Mouse (Mus musculus) embryonic stem cell, embryonic (primary cell): ENCODE data around the gene Arid1b.

Experiments used
- CTCF ChIA-PET, 4 experiments: fragments of 300-600 bp in 2 of 4; fragments of 350-600 bp in 2 of 4; sonication (Branson Sonifier 250); formaldehyde crosslinking; loops; one replicate each; lab custom pipeline; 2022; ENCODE audit warnings: inconsistent platforms in 2 of 4; lab: Charles Lee
- POLR2A ChIA-PET, 4 experiments: fragments of 300-600 bp in 2 of 4; fragments of 350-600 bp in 2 of 4; sonication (Branson Sonifier 250); formaldehyde crosslinking; loops; one replicate each; lab custom pipeline; 2022; ENCODE audit warnings: antibody characterized with exemption in 4 of 4, inconsistent platforms in 1 of 4; lab: Charles Lee

Gene Arid1b

GRCm38 (mm10) chr17:4993840-4994503, at the start of gene Arid1b:
Gene Arid1b (plus strand): TSS chr17:4994332.
- POLR2A ChIA-PET = interaction anchor here in 3 of 4 experiments (0.7 to 2.5 kb wide), 14 partner anchors 9 to 302 kb away, joined by 3 to 11 read pairs (median 4); no protein-coding TSS in a partner anchor

GRCm38 (mm10) chr17:4945311-4945751, 48.8 kb upstream of the Arid1b start:
- ChIA-PET POLR2A (interaction anchor here in 3 of 4 experiments (0.7 to 2.1 kb wide), 20 partner anchors 11 to 1740 kb away, joined by 3 to 14 read pairs (median 4); partner anchors contain the start of gene Arid1b (in 1 of the 3)), CTCF (interaction anchor here in 2 of 4 experiments (0.6 to 0.7 kb wide), 3 partner anchors 30 to 1907 kb away, joined by 6 to 11 read pairs (median 7); no protein-coding TSS in a partner anchor)

More at GRCm38 (mm10) chr17:4993840-4994503, at the start of gene Arid1b:
- CTCF ChIA-PET = interaction anchor here in 1 of 4 experiments (0.6 kb wide), 1 partner anchor 243 kb away, joined by 3 read pairs; no protein-coding TSS in a partner anchor

GRCm38 (mm10) chr17:4945871-4946331, 48.2 kb upstream of the Arid1b start:
- ChIA-PET CTCF (interaction anchor here in 3 of 4 experiments (0.7 to 1.5 kb wide), 3 partner anchors 17 to 1907 kb away, joined by 3 to 7 read pairs (median 3); no protein-coding TSS in a partner anchor), POLR2A (interaction anchor here in 3 of 4 experiments (0.6 to 2.1 kb wide), 28 partner anchors 9 to 1741 kb away, joined by 3 to 7 read pairs (median 4); partner anchors contain the start of gene Arid1b (in 1 of the 3))

GRCm38 (mm10) chr17:4946421-4946974, 47.6 kb upstream of the Arid1b start:
- CTCF ChIA-PET = interaction anchor here (0.5 to 1.5 kb wide), 7 partner anchors 16 to 736 kb away, joined by 3 to 8 read pairs (median 3); no protein-coding TSS in a partner anchor
- POLR2A ChIA-PET = interaction anchor here in 3 of 4 experiments (0.6 to 2.1 kb wide), 35 partner anchors 10 to 1321 kb away, joined by 3 to 7 read pairs (median 4); partner anchors contain the start of gene Arid1b (in 1 of the 3)

DNA sequence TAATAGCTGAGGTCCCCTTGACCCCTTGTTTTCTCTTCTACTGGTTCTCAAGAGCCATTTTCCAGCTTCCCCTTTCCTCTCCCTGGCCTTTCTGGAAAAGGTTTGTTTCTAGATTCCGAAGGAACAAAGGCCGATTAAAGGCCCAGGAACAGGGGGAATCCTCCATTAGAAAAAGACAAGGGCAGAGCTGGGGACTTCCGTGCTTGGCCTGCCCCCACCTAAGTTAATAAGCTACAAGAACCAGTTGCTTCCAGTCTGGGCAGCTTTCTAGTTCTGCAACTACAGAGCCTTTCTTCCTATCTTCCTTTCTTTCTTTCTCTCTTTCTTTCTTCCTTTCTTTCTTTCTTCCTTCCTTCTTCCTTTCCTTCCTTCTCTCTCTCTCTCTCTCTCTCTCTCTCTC, 47.1 kb upstream of the Arid1b start:
- CTCF ChIA-PET = interaction anchor here (0.5 to 1.5 kb wide), 9 partner anchors 16 to 735 kb away, joined by 3 to 8 read pairs (median 3); no protein-coding TSS in a partner anchor

GRCm38 (mm10) chr17:4947439-4947838, 46.7 kb upstream of the Arid1b start:
- ChIA-PET POLR2A (interaction anchor here in 3 of 4 experiments (0.6 to 2.1 kb wide), 23 partner anchors 9 to 979 kb away, joined by 3 to 11 read pairs (median 3); no protein-coding TSS in a partner anchor), CTCF (interaction anchor here in 3 of 4 experiments (0.6 to 1.5 kb wide), 5 partner anchors 15 to 588 kb away, joined by 3 to 6 read pairs (median 3); no protein-coding TSS in a partner anchor)

More for the DNA sequence above, 47.1 kb upstream of the Arid1b start:
- POLR2A ChIA-PET = interaction anchor here in 3 of 4 experiments (0.6 to 2.1 kb wide), 29 partner anchors 9 to 979 kb away, joined by 3 to 11 read pairs (median 3); no protein-coding TSS in a partner anchor

GRCm38 (mm10) chr17:4948501-4948900, 45.6 kb upstream of the Arid1b start:
- CTCF ChIA-PET = interaction anchor here in 3 of 4 experiments (0.5 to 0.6 kb wide), 5 partner anchors 20 to 1505 kb away, joined by 3 to 5 read pairs (median 3); no protein-coding TSS in a partner anchor

DNA sequence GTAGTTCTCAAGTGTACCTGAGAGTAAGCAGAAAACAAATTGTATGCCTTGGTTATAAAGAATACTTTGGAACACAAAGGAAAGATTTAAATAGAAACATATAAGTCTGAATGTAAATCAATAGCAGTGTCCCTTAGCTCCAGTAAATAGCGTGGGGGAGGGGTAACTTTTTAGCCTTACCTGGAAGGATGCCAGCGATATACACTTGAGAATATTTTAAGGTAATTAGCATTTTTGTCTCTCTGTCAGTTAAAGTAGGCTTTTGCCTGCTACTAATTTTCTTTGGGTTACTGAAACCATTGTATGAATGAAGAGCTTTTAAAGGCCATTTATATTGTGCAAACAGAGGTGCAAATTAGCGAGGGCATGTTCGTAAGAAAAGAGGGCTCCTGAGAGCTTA, 39.7 kb upstream of the Arid1b start:
- ChIA-PET POLR2A (interaction anchor here in 1 of 4 experiments (0.8 kb wide), 1 partner anchor 13 kb away, joined by 3 read pairs; no protein-coding TSS in a partner anchor), CTCF (interaction anchor here in 1 of 4 experiments (0.5 kb wide), 1 partner anchor 371 kb away, joined by 3 read pairs; no protein-coding TSS in a partner anchor)

More at GRCm38 (mm10) chr17:4948501-4948900, 45.6 kb upstream of the Arid1b start:
- POLR2A ChIA-PET = interaction anchor here in 3 of 4 experiments (0.6 to 1.9 kb wide), 10 partner anchors 13 to 435 kb away, joined by 3 to 11 read pairs (median 4); partner anchors contain the start of gene Arid1b (in 1 of the 3)

GRCm38 (mm10) chr17:4964192-4964877, 29.8 kb upstream of the Arid1b start:
- CTCF ChIA-PET = interaction anchor here in 2 of 4 experiments (0.5 kb wide), 2 partner anchors 17 to 57 kb away, joined by 3 to 6 read pairs; no protein-coding TSS in a partner anchor
- POLR2A ChIA-PET = interaction anchor here in 2 of 4 experiments (0.9 to 1.6 kb wide), 5 partner anchors 16 to 48 kb away, joined by 3 to 11 read pairs (median 3); no protein-coding TSS in a partner anchor

- CTCF ChIA-PET = no interaction called here
- POLR2A ChIA-PET = interaction anchor here in 1 of 4 experiments (1.5 kb wide), 1 partner anchor 21 kb away, joined by 4 read pairs; no protein-coding TSS in a partner anchor
Observed at GRCm38 (mm10) chr17:4967201-4967600, 26.9 kb upstream of the Arid1b start.

DNA sequence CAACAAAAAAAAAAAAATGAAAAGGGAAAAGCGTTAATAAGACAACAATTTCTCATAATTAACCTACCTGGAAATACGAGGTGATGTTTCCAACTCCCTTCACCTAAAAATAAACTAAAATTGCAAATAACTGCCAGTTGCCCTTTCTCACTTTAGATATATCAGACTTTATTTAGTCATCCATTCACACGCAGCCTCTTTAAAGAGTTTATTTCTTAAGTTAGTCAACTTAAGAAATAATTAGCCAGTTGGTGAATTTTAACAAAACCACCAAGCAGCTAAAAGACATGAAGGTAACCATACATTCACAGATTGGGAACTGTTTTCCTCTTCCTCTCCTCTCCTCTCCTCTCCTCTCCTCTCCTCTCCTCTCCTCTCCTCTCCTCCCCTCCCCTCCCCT, 26.1 kb upstream of the Arid1b start:
- CTCF ChIA-PET = no interaction called here

GRCm38 (mm10) chr17:4968878-4969277, 25.3 kb upstream of the Arid1b start:
- ChIA-PET POLR2A (interaction anchor here in 3 of 4 experiments (0.5 to 1.0 kb wide), 4 partner anchors 24 to 309 kb away, joined by 3 to 5 read pairs (median 3); no protein-coding TSS in a partner anchor), CTCF (interaction anchor here in 1 of 4 experiments (0.6 kb wide), 1 partner anchor 20 kb away, joined by 5 read pairs; no protein-coding TSS in a partner anchor)

More for the DNA sequence above, 26.1 kb upstream of the Arid1b start:
- POLR2A ChIA-PET = interaction anchor here in 2 of 4 experiments (0.6 to 1.0 kb wide), 2 partner anchors 29 to 127 kb away, joined by 3 to 5 read pairs; no protein-coding TSS in a partner anchor

DNA sequence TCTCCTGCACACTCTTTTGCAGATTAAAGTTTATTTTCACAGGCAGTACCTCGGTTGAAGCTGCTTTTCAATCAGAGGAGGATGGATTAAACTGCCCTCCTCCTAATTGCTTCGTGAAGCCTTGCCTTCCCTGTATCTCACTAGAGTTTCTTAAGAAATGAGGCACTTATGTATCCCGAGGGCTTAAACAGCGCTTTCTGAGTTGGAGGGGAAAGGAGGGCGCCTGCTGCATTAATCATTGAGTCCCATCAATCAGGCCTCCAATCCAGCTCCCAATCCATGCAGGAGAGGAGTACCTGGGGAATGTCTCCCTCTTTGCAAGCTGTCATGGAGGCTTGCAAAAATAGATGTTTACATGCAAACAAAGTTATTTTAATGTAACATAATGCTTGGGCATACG, 21.9 kb upstream of the Arid1b start:
- ChIA-PET CTCF (no interaction called here), POLR2A (interaction anchor here in 1 of 4 experiments (0.8 to 1.2 kb wide), 2 partner anchors 11 to 217 kb away, joined by 3 read pairs; no protein-coding TSS in a partner anchor)

DNA sequence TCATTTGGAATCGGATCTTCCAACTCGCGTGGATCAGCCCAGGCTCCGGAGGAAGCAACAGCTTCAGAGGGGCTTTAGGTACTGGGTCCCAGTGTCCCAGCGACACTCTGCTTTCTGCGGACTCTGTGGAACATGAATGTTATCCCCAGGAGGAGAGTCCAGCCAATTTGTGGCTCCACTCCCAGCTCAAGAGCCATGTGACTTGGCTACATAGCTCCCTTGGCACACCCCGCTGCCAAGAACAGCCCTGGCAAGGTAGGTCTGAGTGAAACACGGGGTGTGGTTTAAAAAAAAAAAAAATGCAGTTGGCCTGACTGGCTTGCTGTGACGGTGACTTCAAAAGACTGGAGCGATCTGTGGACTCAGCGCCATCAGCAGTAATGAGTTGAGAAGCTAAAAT, 19.4 kb upstream of the Arid1b start:
- POLR2A ChIA-PET = interaction anchor here in 1 of 4 experiments (1.0 to 1.3 kb wide), 2 partner anchors 13 to 19 kb away, joined by 3 to 4 read pairs; no protein-coding TSS in a partner anchor
- CTCF ChIA-PET = interaction anchor here in 1 of 4 experiments (0.6 kb wide), 1 partner anchor 122 kb away, joined by 3 read pairs; no protein-coding TSS in a partner anchor

- ChIA-PET POLR2A (no interaction called here), CTCF (no interaction called here)
Observed at GRCm38 (mm10) chr17:4980151-4980550, 14.0 kb upstream of the Arid1b start.

GRCm38 (mm10) chr17:4982819-4983218, 11.3 kb upstream of the Arid1b start:
- POLR2A ChIA-PET = no interaction called here
- CTCF ChIA-PET = no interaction called here
